Mouse (Mus musculus): ENCODE measurements around the gene Itpr1.

Gene Itpr1

GRCm38 (mm10) chr6:108212881-108213295 lies at the start of gene Itpr1:
TSS of gene Itpr1 (plus strand) at chr6:108213096.
- DNase-seq (ENCODE audit: low spot score in 2 of 2): peak; percentile 92 to 98

- DNase-seq (ENCODE audit: low spot score in 2 of 2): no peak
Observed at GRCm38 (mm10) chr6:108164935-108165334, 48.0 kb upstream of the Itpr1 start.

- DNase-seq (ENCODE audit: low spot score in 2 of 2): no peak
Observed at GRCm38 (mm10) chr6:108165598-108165997, 47.3 kb upstream of the Itpr1 start.

GRCm38 (mm10) chr6:108167946-108168680 lies 44.8 kb upstream of the Itpr1 start:
- no peak for DNase-seq (ENCODE audit: low spot score in 2 of 2)

- no peak for DNase-seq (ENCODE audit: low spot score in 2 of 2)
Observed at GRCm38 (mm10) chr6:108168723-108169122, 44.2 kb upstream of the Itpr1 start.

- DNase-seq (ENCODE audit: low spot score in 2 of 2): no peak
Observed at GRCm38 (mm10) chr6:108169466-108169865, 43.4 kb upstream of the Itpr1 start.

GRCm38 (mm10) chr6:108172219-108172618 lies 40.7 kb upstream of the Itpr1 start:
- DNase-seq (ENCODE audit: low spot score in 2 of 2): no peak

GRCm38 (mm10) chr6:108174181-108174580 lies 38.7 kb upstream of the Itpr1 start:
- DNase-seq (ENCODE audit: low spot score in 2 of 2): no peak

GRCm38 (mm10) chr6:108179087-108179486 lies 33.8 kb upstream of the Itpr1 start:
- no peak for DNase-seq (ENCODE audit: low spot score in 2 of 2)

- peak; percentile 83 to 94 for DNase-seq (ENCODE audit: low spot score in 2 of 2)
Observed at GRCm38 (mm10) chr6:108184847-108185684, 27.8 kb upstream of the Itpr1 start, which contains the start of gene Sumf1. TSS of gene Sumf1 (minus strand) at chr6:108185582.

GRCm38 (mm10) chr6:108185685-108186009 lies 27.2 kb upstream of the Itpr1 start:
- no peak for DNase-seq (ENCODE audit: low spot score in 2 of 2)

- DNase-seq (ENCODE audit: low spot score in 2 of 2): no peak
Observed at GRCm38 (mm10) chr6:108190690-108191089, 22.2 kb upstream of the Itpr1 start.

- no peak for DNase-seq (ENCODE audit: low spot score in 2 of 2)
Observed at GRCm38 (mm10) chr6:108192632-108193031, 20.3 kb upstream of the Itpr1 start.

GRCm38 (mm10) chr6:108196665-108197064 lies 16.2 kb upstream of the Itpr1 start:
- no peak for DNase-seq (ENCODE audit: low spot score in 2 of 2)

GRCm38 (mm10) chr6:108197117-108197516 lies 15.8 kb upstream of the Itpr1 start:
- DNase-seq (ENCODE audit: low spot score in 2 of 2): no peak

- DNase-seq (ENCODE audit: low spot score in 2 of 2): no peak
Observed at GRCm38 (mm10) chr6:108198286-108198685, 14.6 kb upstream of the Itpr1 start.

GRCm38 (mm10) chr6:108204322-108204721 lies 8.6 kb upstream of the Itpr1 start:
- no peak for DNase-seq (ENCODE audit: low spot score in 2 of 2)

GRCm38 (mm10) chr6:108206145-108206544 lies 6.8 kb upstream of the Itpr1 start:
- no peak for DNase-seq (ENCODE audit: low spot score in 2 of 2)

GRCm38 (mm10) chr6:108206914-108207566 lies 5.9 kb upstream of the Itpr1 start:
- no peak for DNase-seq (ENCODE audit: low spot score in 2 of 2)

- DNase-seq (ENCODE audit: low spot score in 2 of 2): no peak
Observed at GRCm38 (mm10) chr6:108211896-108212880, 708 bp upstream of the Itpr1 start.

All from urinary bladder, adult 18-20 months (tissue).